Mouse (Mus musculus): ENCODE measurements around the gene F9.
"Not testable (repeated sequence)": the region's sequence is repeated elsewhere in the genome, so short reads cannot be mapped to it uniquely, and the experiment has no call there.

Gene F9

DNA sequence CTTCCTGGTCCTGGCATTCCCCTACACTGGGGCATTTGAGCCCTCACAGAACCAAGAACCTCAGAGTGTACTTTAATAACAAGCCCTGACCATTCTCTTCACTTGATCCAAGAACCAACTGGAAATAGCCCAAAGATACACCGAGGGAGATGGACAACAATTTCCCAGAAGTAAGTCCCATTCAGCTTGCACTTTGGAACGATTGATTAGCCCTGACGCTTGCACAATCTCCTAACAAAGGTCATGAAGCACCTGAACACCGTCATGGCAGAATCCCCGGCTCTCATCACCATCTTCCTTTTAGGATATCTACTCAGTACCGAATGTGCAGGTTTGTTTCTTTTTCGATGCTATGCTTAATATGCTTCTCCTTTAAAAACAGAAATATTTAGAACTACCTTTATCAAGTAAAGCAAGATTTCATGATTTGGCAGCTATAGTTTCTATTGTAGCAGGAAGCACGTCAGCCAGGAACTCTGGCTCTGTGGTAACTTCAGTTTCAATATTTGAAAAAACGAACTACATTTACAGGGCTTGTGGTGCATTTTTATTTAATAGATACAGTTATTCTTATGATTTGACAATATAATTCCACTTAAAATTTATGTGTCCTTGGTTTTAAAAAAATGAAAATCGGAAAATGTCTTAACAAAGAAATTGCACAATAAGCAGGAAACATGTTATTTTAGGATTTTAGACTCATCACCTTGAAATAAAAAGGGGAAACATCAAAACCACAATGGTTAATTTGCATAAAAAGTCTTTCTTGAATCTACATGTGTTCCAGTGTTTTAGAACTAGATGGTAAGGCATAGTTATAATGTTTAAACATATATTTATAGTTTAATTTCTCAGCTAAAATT, at the start of gene F9:
Gene F9, plus strand, starts transcription at position 244 of the 863 bp plus-strand sequence.
- no peak for DNase-seq (ENCODE audit: extremely low read depth, low read depth, low spot score)

DNA sequence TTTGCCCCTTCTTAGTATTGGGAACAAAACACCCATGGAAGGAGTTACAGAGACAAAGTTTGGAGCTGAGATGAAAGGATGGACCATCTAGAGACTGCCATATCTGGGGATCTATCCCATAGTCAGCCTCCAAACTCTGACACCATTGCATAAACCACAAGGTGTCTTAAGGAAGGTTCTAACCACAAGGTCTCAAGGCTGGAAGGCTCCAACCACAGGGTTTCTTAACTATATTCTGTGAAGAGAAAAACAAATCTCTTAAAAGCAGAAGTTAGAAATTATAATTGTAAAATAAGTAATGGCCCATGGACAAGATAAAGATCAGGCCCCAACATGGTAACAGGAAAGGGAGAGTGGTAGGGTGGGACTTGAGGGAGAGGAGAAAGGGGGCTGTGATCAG, 29.5 kb upstream of the F9 start:
- not testable (repeated sequence) for DNase-seq (ENCODE audit: extremely low read depth, low read depth, low spot score)

DNA sequence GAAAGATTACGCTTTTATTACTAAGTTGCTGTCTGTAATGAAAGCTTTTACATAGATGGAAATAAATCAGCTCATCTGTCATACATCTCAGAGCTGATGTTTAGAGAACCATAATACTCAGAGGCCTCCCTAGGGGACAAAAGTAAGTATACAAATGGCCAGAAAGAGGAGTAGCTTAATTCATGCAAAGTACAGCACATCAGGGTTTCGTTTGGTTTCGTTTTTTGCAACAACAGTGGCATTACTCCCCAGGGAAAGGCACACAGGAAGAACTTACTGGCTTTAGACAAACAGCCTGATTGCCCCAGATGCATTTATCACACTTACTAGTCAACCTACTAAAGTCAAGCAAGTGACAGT, 800 bp downstream of the F9 start:
- no peak for DNase-seq (ENCODE audit: extremely low read depth, low read depth, low spot score)

DNA sequence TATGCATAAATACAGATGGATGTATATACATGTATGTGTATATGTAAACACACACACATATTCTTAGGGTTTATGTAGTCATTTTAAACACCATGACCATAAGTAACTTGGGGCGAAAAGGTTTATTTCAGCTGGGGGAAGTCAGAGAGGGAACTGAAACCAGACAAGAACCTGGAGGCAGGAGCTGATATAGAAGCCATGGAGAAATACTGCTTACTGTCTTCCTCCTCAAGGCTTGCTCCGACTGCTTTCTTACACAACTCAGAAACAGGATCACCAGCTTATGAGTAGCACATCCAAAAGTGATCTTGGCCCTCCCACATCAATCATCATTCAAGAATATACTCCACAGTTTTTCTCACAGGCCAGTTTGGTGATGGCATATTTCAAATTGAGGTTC, 2.2 kb downstream of the F9 start:
- no peak for DNase-seq (ENCODE audit: extremely low read depth, low read depth, low spot score)

DNA sequence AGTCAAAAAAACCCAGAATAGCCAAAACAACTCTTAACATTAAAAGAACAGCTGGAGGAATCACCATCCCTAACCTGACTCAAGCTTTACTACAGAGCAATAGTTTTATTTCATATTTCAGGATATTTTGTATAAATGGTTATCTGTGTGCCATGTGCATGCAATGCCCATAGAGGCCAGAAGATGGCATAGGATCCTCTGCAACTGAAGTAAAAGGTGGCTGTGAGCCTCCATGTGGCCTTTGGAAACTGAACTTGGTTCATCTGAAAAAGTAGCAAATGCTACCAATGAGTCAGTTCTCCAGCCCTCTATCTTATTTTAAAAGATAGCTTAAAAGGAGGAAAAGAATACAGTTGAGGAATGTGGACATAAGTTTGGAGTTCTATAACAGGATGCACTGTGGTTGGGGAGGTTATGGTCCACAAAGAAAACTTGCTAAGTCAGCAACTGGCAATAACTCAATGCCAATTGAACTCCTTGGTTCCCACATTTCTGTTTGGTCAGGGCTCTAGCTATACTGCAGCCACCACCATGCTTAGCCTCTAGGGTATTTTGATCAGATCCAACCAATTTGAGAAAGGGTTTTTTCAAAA, 13.9 kb downstream of the F9 start:
- DNase-seq (ENCODE audit: extremely low read depth, low read depth, low spot score), result no peak

DNA sequence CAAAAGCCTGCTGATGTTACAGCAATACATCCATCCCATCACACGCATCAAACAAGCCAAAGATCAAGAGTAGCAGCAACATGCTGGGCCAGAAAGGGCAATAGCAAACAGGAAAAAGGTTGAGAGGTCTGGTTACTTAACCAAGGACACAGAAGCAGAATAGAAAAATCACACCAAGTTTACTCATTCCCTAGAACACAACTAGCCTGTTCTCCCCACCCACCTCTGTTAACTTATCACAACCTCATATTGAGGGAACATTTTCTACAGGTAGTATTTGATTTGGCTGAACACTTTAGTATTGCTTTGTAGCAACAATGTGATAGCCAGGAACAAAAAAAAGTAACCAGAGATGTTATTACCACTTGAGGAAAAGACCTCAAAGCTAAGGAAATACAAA, 15.3 kb downstream of the F9 start:
- DNase-seq (ENCODE audit: extremely low read depth, low read depth, low spot score), result no peak

DNA sequence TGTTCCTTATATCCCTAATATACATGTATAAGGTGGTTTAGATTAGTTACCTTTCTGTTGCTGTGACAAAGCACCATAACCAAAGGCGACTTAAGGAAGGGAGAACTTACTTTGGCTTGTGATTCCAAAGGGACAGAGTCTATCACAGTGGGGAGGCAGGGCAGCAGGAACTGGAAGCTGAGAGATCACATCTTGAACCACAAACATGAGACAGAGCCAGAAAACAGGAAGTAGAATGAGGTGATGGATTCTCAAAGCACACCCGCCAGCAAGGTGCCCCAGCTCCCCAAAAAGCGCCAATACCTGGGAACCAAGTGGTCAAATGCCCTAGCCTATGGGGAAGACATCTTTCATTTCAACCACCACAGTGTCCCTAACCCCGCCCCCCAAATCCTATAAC, 21.7 kb downstream of the F9 start:
- DNase-seq (ENCODE audit: extremely low read depth, low read depth, low spot score), result no peak

DNA sequence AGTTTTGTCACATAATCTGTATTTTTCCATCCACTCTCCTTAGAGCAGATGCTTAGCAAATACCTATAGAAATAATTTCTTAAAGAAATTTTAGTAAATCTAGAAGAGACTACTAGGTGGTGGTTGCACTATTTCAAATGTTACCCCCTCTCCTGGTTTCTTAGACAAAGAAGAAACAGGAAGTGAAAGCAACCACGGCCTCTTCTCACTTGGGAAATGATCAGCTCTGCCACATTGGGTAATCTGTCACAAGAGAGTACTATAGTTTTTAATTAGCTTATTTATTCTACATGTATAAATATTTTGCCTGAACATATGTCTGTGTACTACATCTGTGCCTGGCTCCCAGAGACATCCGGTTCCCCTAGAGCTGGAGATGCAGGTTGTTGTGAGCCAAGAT, 22.3 kb downstream of the F9 start:
- no peak for DNase-seq (ENCODE audit: extremely low read depth, low read depth, low spot score)

DNA sequence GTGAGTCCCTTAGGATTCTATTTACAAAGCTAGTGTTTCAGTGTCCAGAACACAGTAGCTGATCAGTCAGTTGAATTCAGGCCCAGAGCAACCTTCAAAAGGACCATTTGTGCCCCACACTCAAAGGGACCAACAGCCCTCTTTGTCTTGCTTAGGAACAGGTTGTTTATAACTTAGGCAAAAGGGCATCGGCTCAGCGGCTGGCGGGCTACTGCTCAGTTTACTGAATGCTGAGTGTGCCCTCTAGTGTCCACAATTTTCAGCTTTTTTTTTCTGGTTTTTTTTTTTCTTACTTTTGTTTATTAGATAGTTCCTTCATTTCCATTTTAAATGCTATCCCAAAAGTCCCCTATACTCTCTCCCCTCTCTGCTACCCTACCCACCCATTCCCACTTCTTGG, 27.4 kb downstream of the F9 start:
- DNase-seq (ENCODE audit: extremely low read depth, low read depth, low spot score), result no peak

DNA sequence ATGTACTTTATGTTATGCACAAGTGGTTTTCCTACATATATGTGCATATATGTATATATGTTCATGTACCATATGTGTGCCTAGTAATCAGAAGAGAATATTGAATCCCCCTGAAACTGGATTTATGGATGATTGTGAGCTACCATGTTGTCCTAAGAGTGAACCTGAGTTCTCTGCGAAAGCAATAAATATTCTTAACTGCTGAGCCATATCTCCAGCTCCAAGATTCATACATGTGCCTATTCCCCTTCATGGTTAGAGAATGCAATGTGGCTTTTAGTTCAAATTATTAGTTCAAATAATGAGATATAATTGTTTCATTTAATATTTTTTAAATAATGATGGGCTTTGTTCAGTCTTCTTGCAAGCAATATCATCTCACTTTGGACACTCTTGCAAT, 55.5 kb downstream of the F9 start:
- no peak for DNase-seq (ENCODE audit: extremely low read depth, low read depth, low spot score)

DNA sequence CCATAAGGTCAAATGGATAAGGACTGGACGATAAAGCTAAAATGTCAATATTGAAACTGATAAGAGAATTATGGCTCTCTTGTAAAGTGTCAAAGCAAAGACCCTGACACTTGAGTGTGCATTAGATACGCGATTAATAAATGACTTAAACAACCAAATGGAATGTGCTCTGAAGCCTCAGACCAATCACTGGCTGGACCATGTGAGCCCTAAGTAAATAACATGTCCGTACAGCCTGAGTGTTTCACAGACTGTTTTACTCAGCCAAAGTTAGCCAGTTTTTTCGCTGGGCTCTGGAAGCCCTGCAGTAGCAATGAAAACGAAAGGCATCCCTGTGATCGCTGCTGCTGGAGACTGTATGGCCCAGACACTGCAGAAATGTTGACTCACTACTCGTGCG, 55.9 kb downstream of the F9 start:
- DNase-seq (ENCODE audit: extremely low read depth, low read depth, low spot score), result no peak

DNA sequence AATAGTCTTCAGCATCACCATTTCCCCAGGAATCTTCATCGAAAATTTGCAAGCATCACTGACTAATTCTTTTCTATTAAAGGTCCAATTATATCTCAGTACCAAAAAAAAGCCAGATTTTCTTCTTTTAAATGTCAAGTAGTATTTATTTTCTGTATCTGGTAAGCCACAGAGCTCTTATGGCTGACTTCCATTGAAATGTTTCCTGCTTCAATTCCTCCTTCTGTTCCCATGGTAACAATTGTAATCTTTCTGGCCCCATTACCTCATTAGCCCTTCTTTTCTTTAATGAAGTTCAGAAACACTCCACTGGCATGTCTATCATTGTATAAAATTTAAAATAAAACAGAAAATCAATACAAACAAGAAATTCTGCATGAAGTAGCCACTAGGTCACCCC, 76.1 kb downstream of the F9 start:
- no peak for DNase-seq (ENCODE audit: extremely low read depth, low read depth, low spot score)

All from fat pad, adult 2 months (tissue).